Mouse (Mus musculus): ENCODE data around the gene Agpat1.

DNA sequence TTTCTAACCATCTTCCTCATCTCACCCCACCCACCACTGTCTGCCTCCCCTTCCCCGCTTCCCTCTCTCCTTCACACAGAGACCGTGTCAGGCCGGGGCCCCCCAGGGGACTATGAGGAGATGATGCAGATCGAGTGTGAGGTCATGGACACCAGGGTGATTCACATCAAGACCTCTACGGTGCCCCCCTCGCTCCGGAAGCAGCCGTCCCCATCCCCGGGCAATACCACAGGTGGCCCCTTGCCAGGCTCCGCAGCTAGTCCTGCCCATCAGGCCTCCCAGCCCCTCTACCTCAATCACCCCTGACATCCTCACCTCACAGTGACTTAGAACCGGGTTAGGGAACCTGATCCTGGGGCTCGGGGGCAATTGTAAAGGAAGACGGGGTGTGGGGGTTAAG, 50.3 kb downstream of the Agpat1 start:
- TF ChIP-seq CTCF (IDR thresholded peaks at IDR 0.05; ENCODE audit: extremely low read depth, insufficient read depth, low read length) (no peak), POLR2A (IDR thresholded peaks at IDR 0.05; ENCODE audit: extremely low read depth, insufficient read depth, low read length) (no peak)

All from cortical plate, adult 2 months (tissue).